Mouse (Mus musculus) heart, adult 2 months (tissue): ENCODE data around the gene Gm21750. TPM values are rescaled to one million over a fixed set of nuclear protein-coding genes. Genes with fewer than 3 reads are reported as not detected.

Experiments used
- DNase-seq, 2 experiments: peaks; one replicate each; pipeline ENCODE4 v3.0.0; 2021
- H3K27ac ChIP-seq: fragments of 200-600 bp; 2 replicates; pipeline ENCODE4 v1.8.1; 2022
- H3K27me3 ChIP-seq: fragments of 200-500 bp; 2 replicates; pipeline ENCODE4 v1.6.1; 2012; ENCODE audit warnings: mild to moderate bottlenecking, low read length, inconsistent platforms, mixed read lengths; ENCODE audit not compliant: control insufficient read depth, insufficient read depth
- H3K36me3 ChIP-seq: fragments of 200-500 bp; 2 replicates; pipeline ENCODE4 v1.6.1; 2012; ENCODE audit warnings: low read length, inconsistent platforms; ENCODE audit not compliant: control insufficient read depth, insufficient read depth
- H3K4me1 ChIP-seq: fragments of 200-500 bp; 2 replicates; pipeline ENCODE4 v1.6.1; 2011; ENCODE audit warnings: low read length; ENCODE audit not compliant: control insufficient read depth, insufficient read depth
- H3K4me3 ChIP-seq: fragments of 200-600 bp; 2 replicates; pipeline ENCODE4 v1.8.1; 2022
- H3K79me2 ChIP-seq: fragments of 200-500 bp; replicated peaks from 2 replicates; pipeline ENCODE4 v1.6.1; 2012; ENCODE audit warnings: mild to moderate bottlenecking, inconsistent platforms, low read length, moderate library complexity, mixed read lengths; ENCODE audit not compliant: control insufficient read depth, insufficient read depth
- H3K9ac ChIP-seq: fragments of 200-500 bp; 2 replicates; pipeline ENCODE4 v1.6.1; 2012; ENCODE audit warnings: low read depth, mild to moderate bottlenecking, control low read depth, inconsistent platforms, low read length, mixed read lengths
- CTCF ChIP-seq: fragments of 200-600 bp; IDR thresholded peaks from 2 replicates; pipeline ENCODE4 v1.8.1; 2022; ENCODE audit warnings: antibody characterized with exemption, mild to moderate bottlenecking, moderate library complexity
- EP300 ChIP-seq: fragments of 200-500 bp; IDR thresholded peaks from 2 replicates; pipeline ENCODE4 v1.6.1; 2011; ENCODE audit warnings: low read depth, low read length, control low read depth; ENCODE audit not compliant: insufficient read depth
- POLR2A ChIP-seq: fragments of 200-500 bp; IDR thresholded peaks from 2 replicates; pipeline ENCODE4 v1.6.1; 2011; ENCODE audit warnings: mild to moderate bottlenecking, low read depth, low read length, control low read depth; ENCODE audit not compliant: insufficient read depth
- WGBS: fragments of 180-500 bp; shearing (Covaris S2); methylation state at CpG from one replicate; pipeline ENCODE4 v1.1.7; 2018; 5-methylcytosine and 5-hydroxymethylcytosine counted together
- intact Hi-C: fragments of 180-260 bp; cut with DNase I; formaldehyde crosslinking; loops from one replicate; pipeline ENCODE4 v1.15.1; 2025
- polyA plus RNA-seq: library from polyadenylated mRNA; depleted of rRNA; stranded (reverse); fragments of >200 nt; gene quantifications from 2 replicates; pipeline ENCODE4 v1.2.3, GENCODE M21; 2012
- total RNA-seq, 2 experiments: library from RNA; stranded (reverse); gene quantifications; 2 replicates each; pipeline ENCODE4 v1.2.3; 2021

Gene Gm21750
- total and polyA plus RNA-seq, 3 experiments, result not detected

DNA sequence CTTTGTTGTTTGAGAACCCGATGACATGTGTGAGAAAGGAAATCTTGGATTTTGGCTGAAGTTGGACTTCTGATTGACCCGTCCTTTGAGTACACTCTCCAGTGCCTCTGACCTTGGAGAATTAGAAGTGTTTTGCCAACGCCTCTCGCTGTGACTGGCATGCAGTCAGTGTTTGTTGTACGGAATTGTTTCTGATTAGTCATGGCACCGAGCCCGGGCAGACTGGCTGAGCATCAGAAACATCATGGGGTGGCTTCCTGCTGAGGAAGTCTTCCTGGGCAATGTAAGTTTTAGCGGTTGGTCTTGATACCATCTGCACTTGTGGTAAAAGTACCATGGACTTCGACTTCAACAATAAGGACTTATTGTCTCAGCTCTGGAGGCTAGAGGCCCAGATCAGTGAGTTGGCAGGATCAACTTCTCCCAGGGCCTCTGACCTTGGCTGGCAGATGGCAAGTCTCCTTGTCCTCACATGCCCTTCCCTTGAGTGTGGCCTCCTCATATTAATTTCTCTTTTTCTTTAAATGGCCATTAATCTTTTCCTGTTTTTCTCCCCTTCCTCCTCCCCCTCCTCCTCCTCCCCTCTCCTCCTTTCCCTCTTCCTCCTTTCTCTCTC, 28.3 kb upstream of the Gm21750 start:
- Histone ChIP-seq H3K79me2 (no peaks in the 10 kb centered on the region), H3K27me3 (peaks cover 2% of the 10 kb centered on the region; the same call in 1 of the 2 replicates), H3K9ac (no peak overlapping the region), H3K36me3 (peaks cover 2% of the 10 kb centered on the region; the same call in 1 of the 2 replicates), H3K4me3 (no peak overlapping the region), H3K4me1 (peaks cover 2% of the 10 kb centered on the region; the same call in 1 of the 2 replicates), H3K27ac (peak overlapping the region; percentile 86)
- peak; percentile 86 for TF ChIP-seq EP300
- no peak for TF ChIP-seq CTCF
- TF ChIP-seq POLR2A, result 0 out of 2 replicates have a peak, but pooled peaks have one; percentile 13
- peak; percentile 62 to 81 for DNase-seq
- WGBS, result 26% methylated on average over 9 of the region's 9 CpGs
- intact Hi-C loops, result no loop called here

DNA sequence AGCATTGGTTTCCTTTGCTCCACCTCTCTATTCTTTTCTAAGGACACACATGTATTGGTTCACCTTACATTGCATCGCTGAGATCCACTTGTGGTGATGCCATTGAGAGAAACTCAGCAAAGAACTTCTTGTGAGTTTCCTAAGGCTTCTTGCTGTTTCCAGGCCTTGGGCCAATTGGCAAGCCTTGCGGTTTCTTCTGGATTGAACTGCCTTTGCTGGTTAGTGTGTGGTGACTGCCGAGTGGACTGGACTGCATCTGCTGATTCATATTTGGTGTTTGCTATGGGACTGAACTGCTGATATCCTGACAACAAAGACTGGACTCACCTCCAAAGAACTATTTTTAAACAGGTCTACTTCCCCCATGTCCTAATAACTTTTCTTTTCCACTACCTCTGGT, 26.7 kb upstream of the Gm21750 start:
- intact Hi-C loops, result no loop called here
- Histone ChIP-seq H3K79me2 (no peaks in the 10 kb centered on the region), H3K9ac (no peak overlapping the region), H3K27ac (no peak overlapping the region), H3K4me3 (no peak overlapping the region), H3K4me1 (peaks cover 2% of the 10 kb centered on the region; the same call in 1 of the 2 replicates), H3K36me3 (peaks cover 2% of the 10 kb centered on the region; the same call in 1 of the 2 replicates), H3K27me3 (peaks cover 2% of the 10 kb centered on the region; the same call in 1 of the 2 replicates)
- DNase-seq, result no peak
- TF ChIP-seq EP300 (no peak), POLR2A (no peak), CTCF (no peak)
- 67% methylated on average over 3 of the region's 3 CpGs for WGBS

DNA sequence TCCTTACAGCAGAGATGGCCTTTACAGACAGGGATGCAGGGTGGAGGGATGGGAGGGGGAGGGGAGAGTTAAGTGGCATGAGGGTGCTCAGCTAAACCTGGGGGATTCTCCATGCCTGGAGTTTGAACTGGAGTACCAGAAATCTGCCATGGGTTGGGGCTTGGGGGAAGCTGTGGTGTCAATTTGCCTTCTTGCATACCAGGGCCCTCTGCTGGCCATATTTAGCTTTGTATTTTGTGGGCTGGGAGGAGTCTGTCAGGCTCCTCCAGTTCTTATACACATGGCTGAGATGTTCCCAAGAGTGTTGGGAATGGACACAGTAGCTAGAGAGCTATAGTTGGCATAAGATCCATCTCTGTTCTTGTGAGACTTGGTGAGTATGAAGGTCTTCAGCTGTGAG, 23.6 kb upstream of the Gm21750 start:
- no peaks in the 10 kb centered on the region for H3K36me3 ChIP-seq
- H3K27ac ChIP-seq, result no peak overlapping the region
- intact Hi-C loops, result no loop called here
- no peaks in the 10 kb centered on the region for H3K79me2 ChIP-seq
- no peak for TF ChIP-seq POLR2A
- TF ChIP-seq CTCF, result 0 out of 2 replicates have a peak, but pooled peaks have one; percentile 7
- no peak for DNase-seq
- H3K9ac ChIP-seq, result no peak overlapping the region
- no peak overlapping the region for H3K4me3 ChIP-seq
- H3K27me3 ChIP-seq, result no peaks in the 10 kb centered on the region
- peaks cover 2% of the 10 kb centered on the region; the same call in 1 of the 2 replicates for H3K4me1 ChIP-seq

DNA sequence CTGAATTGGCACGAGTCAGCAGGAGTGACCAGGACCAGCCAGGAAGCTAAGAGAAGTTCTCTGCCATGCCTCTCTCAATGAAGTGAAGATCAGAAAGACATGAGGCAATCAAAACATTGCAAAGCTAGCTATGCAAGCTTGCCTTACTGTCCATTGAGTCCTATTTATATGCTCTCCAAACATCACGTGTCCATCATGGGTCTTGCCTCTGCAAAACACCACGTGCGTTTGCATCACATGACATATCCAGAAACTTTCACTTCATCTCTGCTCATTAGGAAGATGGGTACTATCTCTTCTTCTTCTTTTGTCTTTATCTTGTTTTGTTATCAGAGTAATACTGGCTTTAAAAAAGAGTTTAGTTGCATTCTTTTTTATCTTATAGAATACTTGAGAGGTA, 10.8 kb upstream of the Gm21750 start:
- Histone ChIP-seq H3K27me3 (no peaks in the 10 kb centered on the region), H3K4me1 (no peaks in the 10 kb centered on the region), H3K27ac (no peak overlapping the region), H3K79me2 (no peaks in the 10 kb centered on the region), H3K9ac (no peak overlapping the region), H3K36me3 (no peaks in the 10 kb centered on the region), H3K4me3 (no peak overlapping the region)
- TF ChIP-seq CTCF (no peak), EP300 (no peak), POLR2A (no peak)
- 76% methylated on average over 4 of the region's 4 CpGs for WGBS
- no peak for DNase-seq
- intact Hi-C loops, result no loop called here

DNA sequence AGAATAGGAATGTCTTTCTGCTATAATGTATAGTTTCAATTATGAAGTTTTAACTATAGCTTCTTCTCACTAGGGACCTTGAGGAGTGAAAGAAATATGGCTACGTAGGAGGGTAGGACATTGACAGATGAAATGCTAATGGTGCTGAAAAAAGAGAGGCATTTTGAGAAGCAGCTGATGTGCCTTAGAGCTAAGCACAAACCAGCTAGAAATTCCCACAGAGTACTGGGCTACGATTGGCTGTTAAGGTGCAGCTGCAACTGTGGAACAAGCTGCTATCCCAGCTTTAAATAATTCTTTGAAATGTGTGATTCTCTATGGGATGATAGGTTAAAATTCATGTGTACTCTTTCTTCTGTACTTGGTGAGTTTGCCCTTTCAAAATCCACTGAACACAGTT, 9.1 kb downstream of the Gm21750 start:
- Histone ChIP-seq H3K36me3 (no peaks in the 10 kb centered on the region), H3K27ac (no peak overlapping the region), H3K9ac (no peak overlapping the region), H3K4me3 (no peak overlapping the region), H3K27me3 (no peaks in the 10 kb centered on the region), H3K4me1 (no peaks in the 10 kb centered on the region), H3K79me2 (no peaks in the 10 kb centered on the region)
- no peak for TF ChIP-seq CTCF
- no peak for TF ChIP-seq POLR2A
- TF ChIP-seq EP300, result no peak
- intact Hi-C loops, result no loop called here
- WGBS, result 88% methylated on average over 2 of the region's 2 CpGs
- DNase-seq, result no peak

DNA sequence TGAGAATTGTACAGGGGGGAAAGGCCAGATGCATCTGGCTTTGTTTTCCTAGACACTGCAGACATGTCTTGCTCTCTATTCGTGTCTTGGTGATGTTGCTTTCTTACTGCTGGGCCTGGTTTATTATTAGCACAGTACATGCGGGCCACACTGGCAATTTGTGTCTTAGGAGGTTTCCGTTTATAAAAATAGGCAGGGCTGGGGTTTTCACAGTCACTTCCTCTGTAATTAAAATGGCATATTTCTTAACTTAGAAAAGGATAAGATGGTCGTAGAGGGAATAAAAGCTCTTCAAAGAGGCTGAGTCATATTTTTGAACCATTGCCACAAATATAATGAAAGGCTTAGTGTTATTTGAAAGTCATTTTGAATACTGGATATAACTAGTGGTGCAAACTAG, 26.7 kb downstream of the Gm21750 start:
- no peaks in the 10 kb centered on the region for H3K4me1 ChIP-seq
- H3K36me3 ChIP-seq, result peaks cover 2% of the 10 kb centered on the region; the same call in 1 of the 2 replicates
- H3K27me3 ChIP-seq, result no peaks in the 10 kb centered on the region
- intact Hi-C loops, result no loop called here
- H3K9ac ChIP-seq, result no peak overlapping the region
- no peak overlapping the region for H3K27ac ChIP-seq
- 2% methylated on average over 4 of the region's 4 CpGs for WGBS
- no peak overlapping the region for H3K4me3 ChIP-seq
- DNase-seq, result no peak
- no peak for TF ChIP-seq POLR2A
- TF ChIP-seq CTCF, result no peak
- no peak for TF ChIP-seq EP300
- H3K79me2 ChIP-seq, result no peaks in the 10 kb centered on the region
